22 mouse cellular contexts compared by ENCODE assay signal in genomic region chr13:99287786-99288185, GRCm38 (mm10). TPM values are rescaled to one million over a fixed set of nuclear protein-coding genes. Genes with fewer than 3 reads are reported as not detected.
DNase-seq lines count a peak whose midpoint lies in the region; ATAC-seq lines count a peak whose summit lies in the region.
"Had no signal": no experiment of that assay in that cellular context is flagged by ENCODE, and none has a peak within 500 bp of the region (broad histone marks: within the 10 kb centered on the region; RNA-seq: fewer than 3 reads in every experiment).

No protein-coding gene starts in this region.

- no peaks in the 10 kb centered on the region for H3K36me3 ChIP-seq in liver, embryonic 16.5 days (ENCODE audit: control insufficient read depth, insufficient read depth)
- no peaks in the 10 kb centered on the region for H3K36me3 ChIP-seq in liver, embryonic 11.5 days (ENCODE audit: control insufficient read depth, insufficient read depth, low read length)
- H3K36me3 ChIP-seq: hindbrain, embryonic 10.5 days; intestine, embryonic 15.5 days; limb, embryonic 10.5 days; liver, embryonic 13.5 days; midbrain, embryonic 12.5 days had no signal

- intact Hi-C loops in left cerebral cortex, postnatal 4 days (cut with DNase I) = no loop called here

- no peak for ATAC-seq in liver, embryonic 16.5 days (ENCODE audit: low read depth)
- ATAC-seq in liver, embryonic 11.5 days (replicated peaks; ENCODE audit: low FRiP score) = no peak
- ATAC-seq in megakaryocyte progenitor cell, adult 5-6 weeks (replicated peaks; ENCODE audit: poor library complexity) = peak; percentile 85
- ATAC-seq: forebrain, embryonic 13.5 days; hindbrain, embryonic 16.5 days; intestine, embryonic 15.5 days had no signal

- H3K27ac ChIP-seq in liver, embryonic 16.5 days (ENCODE audit: low read length) = no peak overlapping the region
- H3K27ac ChIP-seq in liver, embryonic 11.5 days (ENCODE audit: low read depth, low read length) = no peak overlapping the region
- peak overlapping the region; percentile 54 for H3K27ac ChIP-seq in brown adipose tissue, adult 24 weeks (replicated peaks; ENCODE audit: low read depth, low read length)
- H3K27ac ChIP-seq: forebrain, embryonic 13.5 days; hindbrain, embryonic 10.5 days; intestine, embryonic 15.5 days; limb, embryonic 10.5 days; liver, embryonic 13.5 days; midbrain, embryonic 12.5 days; stomach, postnatal 0 days had no signal

- H3K4me3 ChIP-seq in liver, embryonic 16.5 days (ENCODE audit: low read depth, low read length) = no peak overlapping the region
- H3K4me3 ChIP-seq in liver, embryonic 11.5 days (ENCODE audit: low read depth, low read length) = no peak overlapping the region
- no peak overlapping the region for H3K4me3 ChIP-seq in brown adipose tissue, adult 24 weeks (ENCODE audit: insufficient read depth, low read depth, low read length)
- H3K4me3 ChIP-seq: forebrain, embryonic 13.5 days; hindbrain, embryonic 10.5 days; intestine, embryonic 15.5 days; limb, embryonic 10.5 days; liver, embryonic 13.5 days; midbrain, embryonic 12.5 days had no signal

- DNase-seq in heart, adult 11 months = peak; percentile 94
- no peak for DNase-seq in heart, postnatal 4 days
- no peak for DNase-seq in liver, embryonic 11.5 days (ENCODE audit: low spot score)
- no peak for DNase-seq in left cerebral cortex, postnatal 4 days
- DNase-seq in right cerebral cortex, adult 18-20 months = no peak
- DNase-seq: adrenal gland, postnatal 14 days; cerebellum, adult 11 months; cerebellum, postnatal 25 days; gastrocnemius, postnatal 36 days; kidney, postnatal 4 days; liver, embryonic 13.5 days; right cerebral cortex, postnatal 25 days had no signal

- H3K9ac ChIP-seq in liver, embryonic 16.5 days (ENCODE audit: low read depth, low read length) = no peak overlapping the region
- no peak overlapping the region for H3K9ac ChIP-seq in liver, embryonic 11.5 days (ENCODE audit: low read depth, low read length)
- H3K9ac ChIP-seq: forebrain, embryonic 13.5 days; intestine, embryonic 15.5 days; liver, embryonic 13.5 days; midbrain, embryonic 12.5 days had no signal

- no peaks in the 10 kb centered on the region for H3K27me3 ChIP-seq in liver, embryonic 16.5 days (ENCODE audit: control insufficient read depth, insufficient read depth, low read depth, low read length)
- no peaks in the 10 kb centered on the region for H3K27me3 ChIP-seq in liver, embryonic 11.5 days (replicated peaks; ENCODE audit: control insufficient read depth, insufficient read depth, low read length)
- H3K27me3 ChIP-seq: forebrain, embryonic 13.5 days; intestine, embryonic 15.5 days; liver, embryonic 13.5 days; midbrain, embryonic 12.5 days had no signal

- no peaks in the 10 kb centered on the region for H3K4me1 ChIP-seq in liver, embryonic 16.5 days (ENCODE audit: control insufficient read depth, low read depth, low read length)
- H3K4me1 ChIP-seq in liver, embryonic 11.5 days (replicated peaks; ENCODE audit: control insufficient read depth, insufficient read depth, low read length) = no peaks in the 10 kb centered on the region
- H3K4me1 ChIP-seq in brown adipose tissue, adult 24 weeks (ENCODE audit: control insufficient read depth, insufficient read depth, insufficient read length, low read length) = peaks cover 10% of the 10 kb centered on the region; the same call in 1 of the 2 replicates
- H3K4me1 ChIP-seq: intestine, embryonic 15.5 days; liver, embryonic 13.5 days had no signal

- H3K4me2 ChIP-seq in liver, embryonic 16.5 days (ENCODE audit: low read depth, low read length) = 0 out of 2 replicates have a peak overlapping the region, but pooled peaks have one; percentile 7
- no peak overlapping the region for H3K4me2 ChIP-seq in liver, embryonic 11.5 days
- H3K4me2 ChIP-seq: forebrain, embryonic 13.5 days; intestine, embryonic 15.5 days; liver, embryonic 13.5 days; midbrain, embryonic 12.5 days had no signal

- no peaks in the 10 kb centered on the region for H3K9me3 ChIP-seq in liver, embryonic 16.5 days (replicated peaks; ENCODE audit: control insufficient read depth, low read length)
- H3K9me3 ChIP-seq in liver, embryonic 11.5 days (ENCODE audit: control insufficient read depth, low read length) = no peaks in the 10 kb centered on the region
- H3K9me3 ChIP-seq: forebrain, embryonic 13.5 days; hindbrain, embryonic 10.5 days; intestine, embryonic 15.5 days; limb, embryonic 10.5 days; liver, embryonic 13.5 days; midbrain, embryonic 12.5 days had no signal

- 52% methylated on average over 9 of the region's 9 CpGs for WGBS in liver, embryonic 16.5 days (ENCODE audit: insufficient replicate concordance)
- 63% methylated on average over 9 of the region's 9 CpGs for WGBS in liver, embryonic 11.5 days

RNA-seq across cellular contexts. Expression of gene Ptcd2, which starts 56.7 kb away (rescaled TPM):
- 10 to 100 TPM; 37.9 to 40.6 TPM for total RNA-seq in heart, postnatal 4 days (2021)
- 23.0 and 23.8 TPM in 2 replicates for polyA plus RNA-seq in liver, embryonic 16.5 days (2015; fragmentation: Nextera tagmentation; extraction: Ambion mirVana)
- polyA plus RNA-seq in liver, embryonic 11.5 days (2014; fragmentation: Nextera tagmentation; extraction: Ambion mirVana) = 73.1 and 76.6 TPM in 2 replicates
- 39.8 and 48.7 TPM in 2 replicates for polyA plus RNA-seq in brown adipose tissue, adult 24 weeks (2012; ENCODE audit: insufficient read depth, insufficient read length, missing spikeins)
- 43.6 and 48.4 TPM in 2 replicates for total RNA-seq in megakaryocyte progenitor cell, adult 5-6 weeks (2015)
- total RNA-seq in megakaryocyte progenitor cell, adult 5-6 weeks (2017) = 64.4 and 73.5 TPM in 2 replicates
- total RNA-seq in left cerebral cortex, postnatal 4 days (2021) = 10 to 100 TPM; 31.7 to 33.5 TPM

RNA-seq across cellular contexts. Expression of gene Mrps27, which starts 56.8 kb away (rescaled TPM):
- 10 to 100 TPM; 50.9 to 52.2 TPM for total RNA-seq in heart, postnatal 4 days (2021)
- 23.7 and 24.9 TPM in 2 replicates for polyA plus RNA-seq in liver, embryonic 16.5 days (2015; fragmentation: Nextera tagmentation; extraction: Ambion mirVana)
- polyA plus RNA-seq in liver, embryonic 11.5 days (2014; fragmentation: Nextera tagmentation; extraction: Ambion mirVana) = 67.4 and 71.9 TPM in 2 replicates
- 58.4 and 61.0 TPM in 2 replicates for polyA plus RNA-seq in brown adipose tissue, adult 24 weeks (2012; ENCODE audit: insufficient read depth, insufficient read length, missing spikeins)
- 20.1 and 22.1 TPM in 2 replicates for total RNA-seq in megakaryocyte progenitor cell, adult 5-6 weeks (2015)
- 28.6 and 30.7 TPM in 2 replicates for total RNA-seq in megakaryocyte progenitor cell, adult 5-6 weeks (2017)
- total RNA-seq in left cerebral cortex, postnatal 4 days (2021) = 10 to 100 TPM; 28.3 to 28.7 TPM
